Mouse (Mus musculus) cortical plate, adult 2 months (tissue): ENCODE data around the gene A4galt.
A peak's percentile ranks its signal among the peaks of the same experiment; 100 is the strongest.

ENCODE experiments used
- CTCF ChIP-seq: fragments of 200-500 bp; IDR thresholded peaks from 2 replicates; pipeline ENCODE4 v1.5.1; 2011; ENCODE audit warnings: mild to moderate bottlenecking, control low read depth, low read length; ENCODE audit not compliant: insufficient read depth; ENCODE audit errors: extremely low read depth
- POLR2A ChIP-seq: fragments of 200-500 bp; IDR thresholded peaks from 2 replicates; pipeline ENCODE4 v1.6.1; 2011; ENCODE audit warnings: mild to moderate bottlenecking, low read length, control low read depth; ENCODE audit not compliant: insufficient read depth; ENCODE audit errors: extremely low read depth

DNA sequence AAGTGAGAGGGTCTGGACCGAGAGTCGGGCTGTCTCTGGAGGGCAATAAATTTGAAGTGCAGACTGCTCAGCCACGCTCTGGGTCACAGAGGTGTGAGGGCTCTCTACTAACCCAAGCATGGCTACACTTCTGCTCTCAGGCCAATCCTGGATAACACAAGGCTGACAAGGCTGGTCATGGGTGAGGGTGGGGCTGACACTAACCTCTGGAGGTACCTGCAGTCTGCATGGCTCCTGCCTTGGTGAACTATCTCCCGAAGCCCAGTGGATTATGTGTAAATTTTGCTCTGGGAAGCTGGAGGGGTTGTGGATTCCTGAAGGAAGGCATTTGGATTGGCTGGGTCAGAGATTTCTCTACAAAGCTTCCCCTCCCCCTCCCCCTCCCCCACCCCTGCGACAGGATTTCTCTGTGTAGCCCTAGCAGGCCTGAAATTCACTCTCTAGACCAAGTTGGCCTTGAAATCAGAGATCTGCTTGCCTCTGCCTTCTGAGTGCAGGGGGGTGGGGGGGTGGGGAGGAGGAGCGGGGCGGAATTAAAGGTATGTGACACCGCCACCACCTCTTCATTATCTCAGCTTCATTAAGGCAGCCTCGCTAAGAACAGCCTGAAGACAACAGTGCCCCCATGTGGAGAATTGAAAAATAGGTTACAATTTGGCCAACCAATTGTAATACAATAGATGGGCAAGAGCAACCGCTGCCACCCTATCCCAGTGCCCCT lies 46.7 kb downstream of the A4galt start:
- peak; percentile 70 for TF ChIP-seq CTCF
- TF ChIP-seq POLR2A: no peak
